Mouse (Mus musculus) heart, postnatal 0 days (tissue): ENCODE results near the gene Bche. TPM values are rescaled to one million over a fixed set of nuclear protein-coding genes. Genes with fewer than 3 reads are reported as not detected.

ENCODE experiments used
- ATAC-seq: fragments of 200-750 bp; cut with Nextera tagmentation; 2 replicates; pipeline ENCODE4 v1.8.0; 2017; ENCODE audit warnings: low read depth, moderate number of reproducible peaks, moderate library complexity; ENCODE audit not compliant: insufficient read depth
- DNase-seq: peaks from one replicate; pipeline ENCODE4 v3.0.0-alpha.2; 2016; ENCODE audit warnings: low spot score
- H3K27ac ChIP-seq: fragments of 300-500 bp; sonication (generic); 2 replicates; pipeline ENCODE4 v1.5.1; 2014; ENCODE audit warnings: low read depth, mild to moderate bottlenecking
- H3K27me3 ChIP-seq: fragments of 300-500 bp; sonication (generic); 2 replicates; pipeline ENCODE4 v1.6.1; 2014; ENCODE audit warnings: low read length, mixed read lengths; ENCODE audit not compliant: control insufficient read depth, insufficient read depth
- H3K36me3 ChIP-seq: fragments of 300-500 bp; sonication (generic); replicated peaks from 2 replicates; pipeline ENCODE4 v1.6.1; 2014; ENCODE audit warnings: low read length, mixed read lengths; ENCODE audit not compliant: control insufficient read depth, insufficient read depth
- H3K4me1 ChIP-seq: fragments of 300-500 bp; sonication (generic); 2 replicates; pipeline ENCODE4 v1.6.1; 2014; ENCODE audit warnings: antibody characterized with exemption; ENCODE audit not compliant: control insufficient read depth, insufficient read depth
- H3K4me2 ChIP-seq: fragments of 300-500 bp; sonication (generic); 2 replicates; pipeline ENCODE4 v1.6.1; 2014; ENCODE audit warnings: low read depth, mild to moderate bottlenecking, low read length, moderate library complexity
- H3K4me3 ChIP-seq: fragments of 300-500 bp; sonication (generic); 2 replicates; pipeline ENCODE4 v1.5.1; 2014; ENCODE audit warnings: low read depth, low read length
- H3K9ac ChIP-seq: fragments of 300-500 bp; sonication (generic); replicated peaks from 2 replicates; pipeline ENCODE4 v1.6.1; 2014; ENCODE audit warnings: low read depth, low read length, mixed read lengths
- H3K9me3 ChIP-seq: fragments of 300-500 bp; sonication (generic); replicated peaks from 2 replicates; pipeline ENCODE4 v1.6.1; 2016; ENCODE audit warnings: low read length; ENCODE audit not compliant: control insufficient read depth
- CTCF ChIP-seq: IDR thresholded peaks from 2 replicates; pipeline ENCODE4 v1.5.1; 2016; ENCODE audit warnings: antibody characterized with exemption, control low read depth, low read depth
- EP300 ChIP-seq: IDR thresholded peaks from 2 replicates; pipeline ENCODE4 v1.6.1; 2016; ENCODE audit warnings: antibody characterized with exemption, low read depth
- WGBS: fragments of 180-500 bp; shearing (Covaris S2); extraction: QIAGEN DNeasy Blood & Tissue Kit; methylation state at CpG from one replicate; pipeline ENCODE4 v1.1.7; 2014; 5-methylcytosine and 5-hydroxymethylcytosine counted together
- polyA plus RNA-seq: library from polyadenylated mRNA; unstranded; fragments of >200 nt; fragmentation: Nextera tagmentation; extraction: Ambion mirVana; gene quantifications from 2 replicates; pipeline ENCODE4 v1.2.1, GENCODE M21; 2015
- total RNA-seq: library from RNA; depleted of rRNA; stranded (reverse); fragments of >200 nt; gene quantifications from 2 replicates; pipeline ENCODE4 v1.2.3, GENCODE M21; 2014; ENCODE audit warnings: low replicate concordance

Gene Bche
- total and polyA plus RNA-seq, 2 experiments from 2014 or later, result 9.8 to 20.0 TPM

DNA sequence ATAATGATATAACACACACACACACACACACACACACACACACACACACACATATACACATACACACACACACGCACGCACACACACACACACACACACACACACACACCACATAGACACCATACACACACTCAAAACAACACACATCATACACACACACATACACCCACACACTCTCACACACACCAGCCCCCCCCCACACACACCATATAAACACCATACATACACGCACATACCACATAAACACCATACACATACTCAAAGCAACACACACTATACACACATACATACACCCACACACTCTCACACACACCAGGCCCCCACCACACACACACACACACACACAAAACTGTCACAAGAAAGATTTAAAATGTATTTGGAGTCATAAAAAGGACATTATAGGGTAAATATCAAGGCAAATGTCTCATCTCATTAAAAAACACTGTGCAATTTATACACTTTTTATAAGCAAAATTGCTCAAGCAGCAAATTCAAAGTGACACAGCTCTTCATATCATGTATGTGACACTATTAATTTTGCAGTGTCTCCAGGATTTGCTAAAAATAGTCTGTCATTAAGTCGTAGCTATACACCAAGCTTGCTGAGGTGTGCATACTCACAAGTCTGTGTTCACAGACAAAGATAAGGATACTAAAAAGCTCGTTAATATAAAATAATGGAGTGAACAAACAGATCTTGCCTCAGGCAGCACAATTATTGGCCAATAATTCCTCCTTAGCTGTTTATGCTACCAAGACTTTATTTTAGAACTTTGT is 116.3 kb downstream of the Bche start:
- no peak overlapping the region for H3K27ac ChIP-seq
- no peak for ATAC-seq
- H3K4me2 ChIP-seq, result no peak overlapping the region
- TF ChIP-seq EP300 (no peak), CTCF (no peak)
- no peaks in the 10 kb centered on the region for H3K27me3 ChIP-seq
- no peaks in the 10 kb centered on the region for H3K4me1 ChIP-seq
- no peak for DNase-seq
- no peaks in the 10 kb centered on the region for H3K36me3 ChIP-seq
- 67% methylated on average over 5 of the region's 5 CpGs for WGBS
- H3K9ac ChIP-seq, result no peak overlapping the region
- H3K9me3 ChIP-seq, result no peaks in the 10 kb centered on the region
- no peak overlapping the region for H3K4me3 ChIP-seq
